Mouse (Mus musculus) limb, embryonic 11.5 days (tissue): ENCODE results near the gene Tmem41b. TPM values are rescaled to one million over a fixed set of nuclear protein-coding genes. Genes with fewer than 3 reads are reported as not detected.

Experiments
- ATAC-seq: fragments of 200-750 bp; cut with Nextera tagmentation; 2 replicates; pipeline ENCODE4 v1.8.0; 2017; ENCODE audit warnings: low read depth; ENCODE audit not compliant: insufficient number of reproducible peaks, low FRiP score, low TSS enrichment
- DNase-seq: peaks from one replicate; pipeline ENCODE4 v3.0.0-alpha.2; 2015; ENCODE audit warnings: low spot score
- H3K27ac ChIP-seq: fragments of 300-500 bp; sonication (generic); replicated peaks from 2 replicates; pipeline ENCODE4 v1.5.1; 2014; ENCODE audit warnings: low read depth, mild to moderate bottlenecking, low read length
- H3K27me3 ChIP-seq: fragments of 300-500 bp; sonication (generic); 2 replicates; pipeline ENCODE4 v1.6.1; 2014; ENCODE audit warnings: mild to moderate bottlenecking, low read length, mixed read lengths; ENCODE audit not compliant: control insufficient read depth, insufficient read depth
- H3K36me3 ChIP-seq: fragments of 300-500 bp; sonication (generic); 2 replicates; pipeline ENCODE4 v1.6.1; 2014; ENCODE audit warnings: mild to moderate bottlenecking, low read length, moderate library complexity, mixed read lengths; ENCODE audit not compliant: control insufficient read depth, insufficient read depth
- H3K4me1 ChIP-seq: fragments of 300-500 bp; sonication (generic); 2 replicates; pipeline ENCODE4 v1.6.1; 2014; ENCODE audit warnings: low read length, mixed read lengths; ENCODE audit not compliant: control insufficient read depth, insufficient read depth
- H3K4me2 ChIP-seq: fragments of 300-500 bp; sonication (generic); 2 replicates; pipeline ENCODE4 v1.6.1; 2014; ENCODE audit warnings: low read depth, mild to moderate bottlenecking, moderate library complexity; ENCODE audit not compliant: severe bottlenecking
- H3K4me3 ChIP-seq: fragments of 300-500 bp; sonication (generic); 2 replicates; pipeline ENCODE4 v1.5.1; 2014; ENCODE audit warnings: low read depth, low read length
- H3K9ac ChIP-seq: fragments of 300-500 bp; sonication (generic); 2 replicates; pipeline ENCODE4 v1.6.1; 2014; ENCODE audit warnings: mild to moderate bottlenecking, low read length
- H3K9me3 ChIP-seq: fragments of 300-500 bp; sonication (generic); 2 replicates; pipeline ENCODE4 v1.6.1; 2016; ENCODE audit warnings: low read length; ENCODE audit not compliant: control insufficient read depth
- WGBS: fragments of 180-500 bp; shearing (Covaris S2); extraction: QIAGEN DNeasy Blood & Tissue Kit; methylation state at CpG from one replicate; pipeline ENCODE4 v1.1.7; 2014; 5-methylcytosine and 5-hydroxymethylcytosine counted together
- polyA plus RNA-seq: library from polyadenylated mRNA; unstranded; fragments of >200 nt; fragmentation: Nextera tagmentation; extraction: Ambion mirVana; gene quantifications from 2 replicates; pipeline ENCODE4 v1.2.1, GENCODE M21; 2014

Tmem41b gene
- polyA plus RNA-seq, 1 experiment from 2014 or later: 75.7 TPM

DNA sequence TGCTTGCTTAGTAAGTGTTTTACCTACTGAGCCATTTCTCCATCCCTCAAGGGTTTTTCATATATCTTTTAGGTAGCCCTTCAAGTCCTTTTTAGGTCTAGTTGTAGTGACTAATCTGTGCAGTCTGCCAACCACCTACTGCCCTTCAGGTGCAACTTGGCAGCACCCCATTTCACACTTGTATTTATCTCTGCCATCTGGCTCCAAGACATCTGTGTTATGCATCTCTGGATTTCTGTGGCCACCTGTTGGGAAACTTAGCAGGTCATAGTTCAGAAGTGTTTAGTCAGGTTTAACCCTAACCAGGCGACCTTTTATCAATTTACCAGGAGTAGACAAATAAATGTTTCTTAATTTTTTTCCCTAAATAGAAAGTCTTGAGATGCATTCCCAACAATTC lies 24.7 kb upstream of the Tmem41b start:
- 52% methylated on average over 1 of the region's 1 CpGs for WGBS
- DNase-seq: no peak

DNA sequence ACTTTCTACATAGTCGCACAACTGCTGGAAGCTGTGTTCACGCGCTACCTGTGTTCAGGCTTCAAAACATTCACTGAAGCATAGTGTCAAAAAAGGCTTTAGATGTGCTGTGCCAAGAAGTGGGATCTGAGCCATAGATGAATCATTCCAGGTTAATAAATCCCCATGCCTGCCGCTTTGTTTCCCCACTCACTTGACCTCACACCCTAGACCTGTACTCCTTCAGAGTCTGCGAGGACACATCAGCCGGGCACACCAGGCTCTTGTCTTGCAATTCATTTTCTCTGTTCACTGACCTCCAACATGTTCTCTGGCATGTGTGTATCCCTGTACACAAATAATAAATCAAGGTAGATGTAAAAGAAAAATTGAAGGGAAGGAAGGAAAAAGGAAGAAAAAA lies 22.4 kb upstream of the Tmem41b start:
- no peaks in the 10 kb centered on the region for H3K4me1 ChIP-seq
- H3K27me3 ChIP-seq: no peaks in the 10 kb centered on the region
- no peaks in the 10 kb centered on the region for H3K36me3 ChIP-seq
- H3K4me3 ChIP-seq: no peak overlapping the region
- DNase-seq (no peak), ATAC-seq (no peak)
- no peaks in the 10 kb centered on the region for H3K9me3 ChIP-seq
- 92% methylated on average over 6 of the region's 6 CpGs for WGBS
- no peak overlapping the region for H3K27ac ChIP-seq
- H3K4me2 ChIP-seq: no peak overlapping the region
- H3K9ac ChIP-seq: no peak overlapping the region

More for the DNA sequence above, 24.7 kb upstream of the Tmem41b start:
- Histone ChIP-seq H3K9ac (no peak overlapping the region), H3K4me2 (no peak overlapping the region), H3K9me3 (no peaks in the 10 kb centered on the region), H3K4me3 (no peak overlapping the region), H3K27me3 (no peaks in the 10 kb centered on the region), H3K4me1 (no peaks in the 10 kb centered on the region), H3K27ac (no peak overlapping the region), H3K36me3 (no peaks in the 10 kb centered on the region)
- no peak for ATAC-seq

DNA sequence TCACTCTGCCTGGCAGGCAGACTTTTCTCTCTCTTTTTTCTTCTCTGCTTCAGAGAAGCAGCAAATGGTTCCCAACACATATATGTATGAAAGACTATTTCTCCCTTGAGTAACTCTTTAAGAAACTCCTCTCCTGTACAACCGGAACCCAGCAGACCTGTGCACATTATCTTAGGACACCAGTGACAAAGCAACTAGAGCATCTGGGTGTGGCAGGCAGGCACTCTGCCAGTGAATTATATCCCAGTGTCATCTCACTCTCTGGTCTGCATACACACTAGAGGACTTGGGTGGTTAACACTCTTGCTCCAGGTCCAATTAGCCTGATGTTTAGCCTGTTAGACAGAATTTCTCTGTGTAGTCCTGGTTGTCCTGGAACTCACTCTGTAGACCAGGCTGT lies 21.8 kb upstream of the Tmem41b start:
- Histone ChIP-seq H3K4me1 (no peaks in the 10 kb centered on the region), H3K4me2 (no peak overlapping the region), H3K27me3 (no peaks in the 10 kb centered on the region), H3K27ac (no peak overlapping the region), H3K36me3 (no peaks in the 10 kb centered on the region), H3K4me3 (no peak overlapping the region), H3K9ac (no peak overlapping the region), H3K9me3 (no peaks in the 10 kb centered on the region)
- no peak for ATAC-seq
- no peak for DNase-seq
- WGBS: 94% methylated on average over 1 of the region's 1 CpGs

DNA sequence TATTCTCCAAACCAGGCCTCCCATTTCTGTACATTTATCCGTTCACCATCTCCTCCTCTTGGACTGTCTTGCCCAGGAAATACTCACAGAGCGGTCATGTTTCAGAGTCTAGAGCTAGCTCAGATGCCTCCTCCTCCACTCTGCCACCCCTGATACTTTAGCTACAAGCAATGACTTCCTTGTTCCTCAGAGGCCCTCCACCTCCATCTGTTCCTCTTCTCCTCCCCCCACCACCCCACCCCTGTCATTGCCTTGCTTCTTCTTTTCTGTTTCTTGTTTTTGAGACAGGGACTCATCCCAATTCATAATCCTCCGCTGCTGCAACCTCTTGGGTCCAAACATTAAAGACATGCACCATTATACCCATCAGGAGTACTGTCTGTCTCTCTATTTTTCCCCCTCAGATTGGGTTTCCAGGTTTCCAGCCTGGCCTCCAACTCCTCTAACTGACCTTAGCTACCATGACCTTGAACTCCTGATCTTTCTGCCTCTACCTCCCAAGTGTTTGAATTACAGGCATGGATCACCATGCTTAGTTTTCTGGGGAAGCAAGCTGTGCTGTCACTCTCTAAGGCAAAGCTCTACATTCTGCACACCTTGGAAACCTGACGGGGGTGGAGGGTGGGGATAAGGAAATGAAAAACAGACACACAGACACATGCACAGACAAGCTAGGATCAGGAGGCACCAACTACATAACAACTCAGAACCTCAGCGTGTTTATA lies 19.9 kb upstream of the Tmem41b start:
- no peak for DNase-seq
- H3K4me1 ChIP-seq: 0 out of 2 replicates have a peak, but pooled peaks cover 4% of the 10 kb centered on the region
- no peak overlapping the region for H3K4me3 ChIP-seq
- H3K27me3 ChIP-seq: no peaks in the 10 kb centered on the region
- 67% methylated on average over 5 of the region's 5 CpGs for WGBS
- no peak overlapping the region for H3K4me2 ChIP-seq
- H3K9me3 ChIP-seq: no peaks in the 10 kb centered on the region
- H3K27ac ChIP-seq: no peak overlapping the region
- no peaks in the 10 kb centered on the region for H3K36me3 ChIP-seq
- no peak overlapping the region for H3K9ac ChIP-seq
- ATAC-seq: no peak

DNA sequence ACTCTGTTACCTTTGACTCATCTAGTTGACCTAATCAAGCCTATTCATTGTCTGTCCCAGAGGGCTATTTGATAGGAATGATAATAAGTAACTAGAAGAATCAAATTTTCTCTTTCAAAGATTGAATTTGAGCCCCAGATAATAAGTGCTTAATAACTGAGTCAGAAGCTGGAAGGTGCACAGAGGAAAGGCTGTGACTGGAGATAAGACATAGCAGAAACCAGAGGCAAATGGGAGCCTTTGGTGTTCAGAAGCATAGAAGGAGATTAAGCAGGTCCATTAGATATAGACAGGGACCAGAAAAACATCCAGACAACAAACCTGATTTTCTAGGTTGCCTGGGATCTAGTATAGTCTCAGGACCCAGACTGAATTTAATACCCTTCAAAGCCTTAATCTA lies 19.2 kb upstream of the Tmem41b start:
- no peak for ATAC-seq
- Histone ChIP-seq H3K27me3 (no peaks in the 10 kb centered on the region), H3K4me2 (no peak overlapping the region), H3K9ac (no peak overlapping the region), H3K9me3 (no peaks in the 10 kb centered on the region), H3K4me1 (0 out of 2 replicates have a peak, but pooled peaks cover 4% of the 10 kb centered on the region), H3K36me3 (no peaks in the 10 kb centered on the region), H3K4me3 (no peak overlapping the region), H3K27ac (no peak overlapping the region)
- no peak for DNase-seq

DNA sequence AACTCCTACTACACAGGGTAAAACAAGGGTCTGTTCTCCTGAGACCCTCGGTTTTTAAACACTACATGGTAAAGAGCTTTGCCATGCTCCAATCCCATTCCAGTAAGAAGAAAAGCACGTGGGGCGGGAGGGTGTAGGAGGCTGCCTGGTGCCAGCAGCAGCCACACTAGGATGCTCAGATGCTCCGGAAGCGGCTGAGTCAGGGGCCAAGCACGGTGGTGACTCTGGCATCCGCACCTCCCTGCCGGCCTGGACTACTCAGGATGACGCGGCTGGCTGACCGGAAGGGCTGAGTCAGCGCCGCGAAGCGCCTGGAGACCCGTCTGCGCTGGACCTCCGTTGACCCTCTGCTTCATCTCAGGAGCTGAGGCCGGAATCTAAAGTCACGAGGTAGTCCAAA lies 16.2 kb upstream of the Tmem41b start:
- Histone ChIP-seq H3K27ac (no peak overlapping the region), H3K4me3 (no peak overlapping the region), H3K4me2 (peak overlapping the region; percentile 43), H3K4me1 (0 out of 2 replicates have a peak, but pooled peaks cover 4% of the 10 kb centered on the region), H3K9ac (0 out of 2 replicates have a peak overlapping the region, but pooled peaks have one; percentile 19), H3K9me3 (no peaks in the 10 kb centered on the region), H3K27me3 (no peaks in the 10 kb centered on the region), H3K36me3 (no peaks in the 10 kb centered on the region)
- ATAC-seq: 0 out of 2 replicates have a peak, but pooled peaks have one; percentile 17
- DNase-seq: peak; percentile 43
- 22% methylated on average over 20 of the region's 20 CpGs for WGBS

DNA sequence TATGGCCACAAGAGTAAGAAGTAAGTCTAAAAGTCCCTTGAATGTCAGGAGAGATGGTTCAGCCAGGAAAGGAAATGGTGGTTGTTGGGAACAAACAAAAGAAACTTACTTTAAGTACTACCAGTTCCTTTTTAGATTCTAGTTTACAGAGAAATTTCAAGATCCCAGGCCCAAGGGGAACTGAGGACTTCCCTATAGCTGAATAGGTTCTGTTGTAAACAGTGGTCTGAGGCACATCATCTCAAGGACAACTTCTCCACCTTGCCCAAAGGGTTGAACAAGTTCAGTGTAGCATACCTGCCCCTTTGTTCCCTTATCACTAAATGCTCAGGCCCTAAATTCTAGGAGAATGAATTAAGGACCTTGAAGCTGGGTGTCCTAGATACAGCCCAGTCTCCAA lies 15.4 kb upstream of the Tmem41b start:
- no peak overlapping the region for H3K9ac ChIP-seq
- H3K36me3 ChIP-seq: no peaks in the 10 kb centered on the region
- no peak overlapping the region for H3K27ac ChIP-seq
- no peaks in the 10 kb centered on the region for H3K27me3 ChIP-seq
- no peaks in the 10 kb centered on the region for H3K9me3 ChIP-seq
- 0 out of 2 replicates have a peak, but pooled peaks cover 4% of the 10 kb centered on the region for H3K4me1 ChIP-seq
- DNase-seq: no peak
- no peak overlapping the region for H3K4me3 ChIP-seq
- no peak overlapping the region for H3K4me2 ChIP-seq
- ATAC-seq: no peak

DNA sequence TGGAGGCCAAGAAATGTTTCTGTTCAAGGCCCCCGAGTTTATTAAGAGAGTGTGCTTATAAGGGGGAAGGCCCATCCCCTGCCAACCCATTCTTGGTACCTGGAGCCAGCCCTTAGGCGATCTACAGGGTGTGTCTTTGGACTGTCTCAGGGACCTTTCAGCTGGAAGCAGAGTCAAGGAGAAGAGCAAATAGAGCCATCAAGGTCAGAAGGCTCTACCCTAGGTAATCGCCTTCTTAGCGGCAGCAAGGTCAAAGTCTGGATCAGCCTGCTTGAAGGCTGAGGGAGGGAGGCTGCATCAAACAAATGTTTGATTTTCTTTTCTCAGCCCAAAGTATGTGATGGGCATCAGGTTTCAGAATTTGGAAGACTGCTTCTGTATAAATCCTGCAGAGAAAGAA lies 11.7 kb upstream of the Tmem41b start:
- H3K4me2 ChIP-seq: no peak overlapping the region

More for the DNA sequence above, 11.7 kb upstream of the Tmem41b start:
- ATAC-seq (no peak), DNase-seq (no peak)
- Histone ChIP-seq H3K9me3 (no peaks in the 10 kb centered on the region), H3K4me1 (0 out of 2 replicates have a peak, but pooled peaks cover 4% of the 10 kb centered on the region), H3K4me3 (no peak overlapping the region), H3K27ac (no peak overlapping the region), H3K36me3 (no peaks in the 10 kb centered on the region), H3K27me3 (no peaks in the 10 kb centered on the region), H3K9ac (no peak overlapping the region)
- WGBS: 84% methylated on average over 4 of the region's 4 CpGs
